Mouse (Mus musculus) liver, embryonic 11.5 days (tissue): ENCODE measurements around the gene Invs. TPM values are rescaled to one million over a fixed set of nuclear protein-coding genes. Genes with fewer than 3 reads are reported as not detected.

Source experiments
- ATAC-seq: fragments of 200-750 bp; cut with Nextera tagmentation; replicated peaks from 2 replicates; pipeline ENCODE4 v1.8.0; 2017; ENCODE audit warnings: moderate number of reproducible peaks, mild to moderate bottlenecking, moderate TSS enrichment, moderate library complexity; ENCODE audit not compliant: low FRiP score
- DNase-seq: peaks from one replicate; pipeline ENCODE4 v3.0.0-alpha.2; 2017; ENCODE audit warnings: low spot score
- H3K27ac ChIP-seq: fragments of 300-500 bp; sonication (generic); 2 replicates; pipeline ENCODE4 v1.5.1; 2014; ENCODE audit warnings: mild to moderate bottlenecking, low read depth, low read length, control low read depth
- H3K27me3 ChIP-seq: fragments of 300-500 bp; sonication (generic); replicated peaks from 2 replicates; pipeline ENCODE4 v1.6.1; 2014; ENCODE audit warnings: low read length, mixed read lengths; ENCODE audit not compliant: control insufficient read depth, insufficient read depth
- H3K36me3 ChIP-seq: fragments of 300-500 bp; sonication (generic); 2 replicates; pipeline ENCODE4 v1.6.1; 2014; ENCODE audit warnings: mild to moderate bottlenecking, low read length, moderate library complexity, mixed read lengths; ENCODE audit not compliant: control insufficient read depth, insufficient read depth
- H3K4me1 ChIP-seq: fragments of 300-500 bp; sonication (generic); replicated peaks from 2 replicates; pipeline ENCODE4 v1.6.1; 2014; ENCODE audit warnings: low read length, mixed read lengths; ENCODE audit not compliant: control insufficient read depth, insufficient read depth
- H3K4me2 ChIP-seq: fragments of 300-500 bp; sonication (generic); 2 replicates; pipeline ENCODE4 v1.6.1; 2014; ENCODE audit warnings: mild to moderate bottlenecking, control low read depth, moderate library complexity
- H3K4me3 ChIP-seq: fragments of 300-500 bp; sonication (generic); 2 replicates; pipeline ENCODE4 v1.5.1; 2014; ENCODE audit warnings: low read depth, low read length, control low read depth
- H3K9ac ChIP-seq: fragments of 300-500 bp; sonication (generic); 2 replicates; pipeline ENCODE4 v1.6.1; 2014; ENCODE audit warnings: low read depth, low read length, control low read depth
- H3K9me3 ChIP-seq: fragments of 300-500 bp; sonication (generic); 2 replicates; pipeline ENCODE4 v1.6.1; 2016; ENCODE audit warnings: low read length, inconsistent platforms, mixed read lengths; ENCODE audit not compliant: control insufficient read depth
- WGBS: fragments of 180-500 bp; shearing (Covaris S2); extraction: QIAGEN DNeasy Blood & Tissue Kit; methylation state at CpG from one replicate; pipeline ENCODE4 v1.1.7; 2014; 5-methylcytosine and 5-hydroxymethylcytosine counted together
- polyA plus RNA-seq: library from polyadenylated mRNA; unstranded; fragments of >200 nt; fragmentation: Nextera tagmentation; extraction: Ambion mirVana; gene quantifications from 2 replicates; pipeline ENCODE4 v1.2.1, GENCODE M21; 2014

The Invs gene
- polyA plus RNA-seq, 1 experiment from 2014 or later: 4.9 TPM

GRCm38 (mm10) chr4:48287086-48287757, 7.7 kb downstream of the Invs start:
- WGBS: 85% methylated on average over 5 of the region's 5 CpGs
- no peak overlapping the region for H3K9ac ChIP-seq

GRCm38 (mm10) chr4:48314814-48315213, 35.3 kb downstream of the Invs start:
- H3K4me2 ChIP-seq: no peak overlapping the region

More at GRCm38 (mm10) chr4:48287086-48287757, 7.7 kb downstream of the Invs start:
- no peaks in the 10 kb centered on the region for H3K27me3 ChIP-seq
- H3K4me1 ChIP-seq: no peaks in the 10 kb centered on the region
- H3K27ac ChIP-seq: no peak overlapping the region
- no peaks in the 10 kb centered on the region for H3K9me3 ChIP-seq
- no peaks in the 10 kb centered on the region; the same call in 1 of the 2 replicates for H3K36me3 ChIP-seq
- H3K4me3 ChIP-seq: no peak overlapping the region
- DNase-seq (no peak), ATAC-seq (no peak)
- no peak overlapping the region for H3K4me2 ChIP-seq

GRCm38 (mm10) chr4:48316036-48316435, 36.5 kb downstream of the Invs start:
- ATAC-seq: no peak

More at GRCm38 (mm10) chr4:48314814-48315213, 35.3 kb downstream of the Invs start:
- ATAC-seq (no peak), DNase-seq (no peak)
- no peak overlapping the region for H3K4me3 ChIP-seq
- H3K27ac ChIP-seq: no peak overlapping the region
- H3K9me3 ChIP-seq: no peaks in the 10 kb centered on the region
- H3K27me3 ChIP-seq: no peaks in the 10 kb centered on the region
- WGBS: 76% methylated on average over 3 of the region's 3 CpGs
- no peaks in the 10 kb centered on the region for H3K4me1 ChIP-seq
- no peak overlapping the region for H3K9ac ChIP-seq
- H3K36me3 ChIP-seq: peaks cover 2% of the 10 kb centered on the region; the same call in 1 of the 2 replicates

GRCm38 (mm10) chr4:48321276-48321675, 41.7 kb downstream of the Invs start:
- no peak overlapping the region for H3K4me3 ChIP-seq
- H3K4me1 ChIP-seq: no peaks in the 10 kb centered on the region
- H3K9me3 ChIP-seq: no peaks in the 10 kb centered on the region
- ATAC-seq (no peak), DNase-seq (no peak)
- H3K27ac ChIP-seq: no peak overlapping the region
- no peak overlapping the region for H3K4me2 ChIP-seq
- H3K9ac ChIP-seq: no peak overlapping the region
- no peaks in the 10 kb centered on the region for H3K36me3 ChIP-seq
- H3K27me3 ChIP-seq: no peaks in the 10 kb centered on the region
- WGBS: 95% methylated on average over 1 of the region's 1 CpGs

More at GRCm38 (mm10) chr4:48316036-48316435, 36.5 kb downstream of the Invs start:
- Histone ChIP-seq H3K4me3 (no peak overlapping the region), H3K9ac (no peak overlapping the region), H3K4me2 (no peak overlapping the region), H3K4me1 (no peaks in the 10 kb centered on the region), H3K36me3 (no peaks in the 10 kb centered on the region), H3K27ac (no peak overlapping the region), H3K27me3 (no peaks in the 10 kb centered on the region), H3K9me3 (no peaks in the 10 kb centered on the region)
- 79% methylated on average over 3 of the region's 3 CpGs for WGBS
- DNase-seq: no peak

GRCm38 (mm10) chr4:48322095-48322494, 42.5 kb downstream of the Invs start:
- H3K4me2 ChIP-seq: no peak overlapping the region
- H3K4me1 ChIP-seq: no peaks in the 10 kb centered on the region
- no peak for DNase-seq
- H3K27me3 ChIP-seq: no peaks in the 10 kb centered on the region
- 52% methylated on average over 1 of the region's 1 CpGs for WGBS
- no peak overlapping the region for H3K27ac ChIP-seq
- no peaks in the 10 kb centered on the region for H3K36me3 ChIP-seq
- no peak overlapping the region for H3K4me3 ChIP-seq
- H3K9me3 ChIP-seq: no peaks in the 10 kb centered on the region
- H3K9ac ChIP-seq: no peak overlapping the region
- ATAC-seq: no peak

- no peak for DNase-seq
- no peak overlapping the region for H3K27ac ChIP-seq
- no peaks in the 10 kb centered on the region for H3K36me3 ChIP-seq
- H3K4me1 ChIP-seq: no peaks in the 10 kb centered on the region
- no peak overlapping the region for H3K4me2 ChIP-seq
- ATAC-seq: no peak
- no peak overlapping the region for H3K4me3 ChIP-seq
- no peaks in the 10 kb centered on the region for H3K9me3 ChIP-seq
- no peak overlapping the region for H3K9ac ChIP-seq
- H3K27me3 ChIP-seq: no peaks in the 10 kb centered on the region
Measured at GRCm38 (mm10) chr4:48327192-48327591, 47.6 kb downstream of the Invs start.

GRCm38 (mm10) chr4:48328042-48328441, 48.5 kb downstream of the Invs start:
- no peak for ATAC-seq
- Histone ChIP-seq H3K4me3 (no peak overlapping the region), H3K9me3 (no peaks in the 10 kb centered on the region), H3K27ac (no peak overlapping the region), H3K36me3 (no peaks in the 10 kb centered on the region), H3K27me3 (no peaks in the 10 kb centered on the region), H3K4me2 (no peak overlapping the region), H3K9ac (no peak overlapping the region), H3K4me1 (no peaks in the 10 kb centered on the region)
- DNase-seq: no peak
- WGBS: 63% methylated on average over 2 of the region's 2 CpGs

- no peaks in the 10 kb centered on the region for H3K36me3 ChIP-seq
- DNase-seq (no peak), ATAC-seq (no peak)
- H3K27me3 ChIP-seq: no peaks in the 10 kb centered on the region
- no peaks in the 10 kb centered on the region for H3K4me1 ChIP-seq
- no peak overlapping the region for H3K4me3 ChIP-seq
- H3K9ac ChIP-seq: no peak overlapping the region
- 78% methylated on average over 6 of the region's 6 CpGs for WGBS
- no peak overlapping the region for H3K4me2 ChIP-seq
- H3K9me3 ChIP-seq: no peaks in the 10 kb centered on the region
- no peak overlapping the region for H3K27ac ChIP-seq
Measured at GRCm38 (mm10) chr4:48332453-48333051, 53.0 kb downstream of the Invs start.
